Mouse (Mus musculus) megakaryocyte, embryonic 14.5 days (primary cell): ENCODE results near the gene Shc2. TPM values are rescaled to one million over a fixed set of nuclear protein-coding genes. Genes with fewer than 3 reads are reported as not detected.

ENCODE experiments used
- H3K27me3 ChIP-seq: replicated peaks from 2 replicates; pipeline ENCODE3; 2012; ENCODE audit warnings: inconsistent platforms
- H3K36me3 ChIP-seq: replicated peaks from 2 replicates; pipeline ENCODE3; 2012; ENCODE audit warnings: low read length, inconsistent platforms, mixed read lengths
- H3K4me1 ChIP-seq: 2 replicates; pipeline ENCODE4 v1.6.1; 2012; ENCODE audit warnings: inconsistent platforms
- H3K4me3 ChIP-seq: replicated peaks from 2 replicates; pipeline ENCODE3; 2012; ENCODE audit warnings: moderate library complexity, mild to moderate bottlenecking, inconsistent platforms
- H3K9me3 ChIP-seq: 2 replicates; pipeline ENCODE4 v1.6.1; 2012; ENCODE audit warnings: inconsistent platforms
- FLI1 ChIP-seq: IDR thresholded peaks from 2 replicates; pipeline ENCODE4 v1.6.1; 2012; ENCODE audit warnings: low read length, inconsistent platforms, mixed read lengths
- GATA1 ChIP-seq: IDR thresholded peaks from 3 replicates; pipeline ENCODE4 v1.6.1; 2012; ENCODE audit warnings: mixed read lengths, low read length, inconsistent platforms, borderline replicate concordance
- polyA plus RNA-seq: library from polyadenylated mRNA; stranded (reverse); fragments of >175 nt; gene quantifications from 2 replicates; pipeline ENCODE4 v1.2.3, GENCODE M21; 2012; ENCODE audit warnings: low replicate concordance; ENCODE audit not compliant: insufficient read depth

Gene Shc2
- polyA plus RNA-seq, 1 experiment = not detected

DNA sequence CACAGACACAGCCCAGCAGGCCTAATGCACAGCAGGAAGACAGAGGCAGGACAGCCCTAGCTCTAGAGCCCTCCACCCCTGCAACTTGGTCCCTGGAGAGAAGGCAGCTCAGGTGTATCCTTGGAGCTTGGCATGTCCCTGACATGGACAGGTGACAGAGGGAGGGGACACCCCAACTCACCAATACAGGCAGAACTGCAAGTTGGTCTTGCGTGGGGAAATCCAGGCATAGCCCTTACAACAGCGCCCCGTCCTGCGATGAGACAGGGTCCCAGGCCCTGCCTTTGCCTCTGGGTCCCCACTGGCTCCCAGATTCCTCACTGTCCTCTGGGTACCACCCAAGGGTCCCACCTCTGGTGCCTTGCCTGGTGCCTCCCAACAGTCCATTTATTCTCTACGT is 52.0 kb downstream of the Shc2 start:
- no peaks in the 10 kb centered on the region for H3K36me3 ChIP-seq
- TF ChIP-seq FLI1 (no peak), GATA1 (no peak)
- H3K9me3 ChIP-seq = peaks cover 9% of the 10 kb centered on the region; the same call in 1 of the 2 replicates
- H3K4me1 ChIP-seq = no peaks in the 10 kb centered on the region
- H3K4me3 ChIP-seq = no peak overlapping the region
- peaks cover 52% of the 10 kb centered on the region for H3K27me3 ChIP-seq

DNA sequence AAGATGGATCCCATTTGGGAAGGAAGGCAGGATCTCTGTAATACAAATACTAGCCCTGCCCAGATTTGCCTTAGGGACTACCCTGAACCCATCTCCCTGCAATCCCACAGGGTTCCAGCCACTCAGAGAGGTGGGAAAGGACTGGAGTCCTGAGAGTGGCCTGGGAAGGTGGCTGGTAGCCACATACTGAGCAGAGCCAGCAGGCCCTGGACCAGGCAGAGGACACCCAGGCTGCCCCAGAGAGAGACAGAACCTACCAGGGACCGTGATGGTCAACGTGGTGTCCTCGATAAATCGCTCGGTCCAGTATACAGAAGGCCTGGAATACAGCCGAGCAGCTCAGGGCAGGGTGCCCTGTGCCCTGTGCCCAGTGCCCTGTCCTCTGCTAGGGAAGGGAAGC is 52.6 kb downstream of the Shc2 start:
- H3K9me3 ChIP-seq = peaks cover 9% of the 10 kb centered on the region; the same call in 1 of the 2 replicates
- H3K4me3 ChIP-seq = no peak overlapping the region
- H3K36me3 ChIP-seq = no peaks in the 10 kb centered on the region
- TF ChIP-seq FLI1 (no peak), GATA1 (no peak)
- peaks cover 53% of the 10 kb centered on the region for H3K27me3 ChIP-seq
- no peaks in the 10 kb centered on the region for H3K4me1 ChIP-seq

DNA sequence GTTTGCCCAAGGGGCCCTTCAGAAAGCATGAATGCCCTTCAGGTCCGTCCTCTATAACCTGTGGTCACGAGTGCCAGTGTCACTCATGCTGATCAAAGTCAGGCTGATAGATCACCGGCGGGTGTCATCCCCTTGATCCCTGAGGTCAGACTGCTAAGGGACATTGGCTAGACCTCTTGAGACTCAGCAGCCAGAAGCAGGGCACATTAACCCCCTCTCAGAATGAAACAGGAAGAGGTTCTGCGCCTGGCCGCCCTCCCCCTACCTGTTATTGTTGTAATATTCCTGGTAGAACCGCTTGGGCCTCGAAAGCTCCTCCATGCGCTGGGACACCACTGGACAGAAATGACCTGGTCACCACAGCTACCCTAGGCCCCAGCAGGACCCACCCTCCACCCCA is 53.3 kb downstream of the Shc2 start:
- H3K4me1 ChIP-seq = no peaks in the 10 kb centered on the region
- no peak overlapping the region for H3K4me3 ChIP-seq
- peaks cover 58% of the 10 kb centered on the region for H3K27me3 ChIP-seq
- no peaks in the 10 kb centered on the region for H3K36me3 ChIP-seq
- peaks cover 5% of the 10 kb centered on the region; the same call in 1 of the 2 replicates for H3K9me3 ChIP-seq
- TF ChIP-seq FLI1 (no peak), GATA1 (no peak)

DNA sequence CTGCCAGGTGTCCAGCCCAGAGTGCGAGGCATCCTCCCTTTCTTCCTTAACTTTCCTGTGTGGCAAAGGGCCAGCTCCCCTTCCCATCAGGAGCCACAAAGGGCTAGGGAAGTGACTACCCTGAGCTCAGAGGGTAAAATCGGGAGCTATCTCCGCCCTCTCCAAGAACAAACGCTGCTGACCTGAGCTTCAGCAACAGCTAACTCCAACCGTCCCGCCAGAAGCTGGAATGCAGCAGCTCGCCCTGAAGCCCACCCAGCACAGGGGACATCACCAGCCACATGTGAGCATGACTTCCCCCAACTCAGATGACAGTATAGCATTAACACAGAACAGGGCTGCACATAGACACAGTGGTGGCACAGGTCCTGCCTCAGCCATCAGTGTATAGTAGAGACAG is 53.7 kb downstream of the Shc2 start:
- H3K27me3 ChIP-seq = peaks cover 61% of the 10 kb centered on the region
- TF ChIP-seq GATA1 = no peak
- no peaks in the 10 kb centered on the region for H3K4me1 ChIP-seq
- H3K36me3 ChIP-seq = no peaks in the 10 kb centered on the region
- H3K4me3 ChIP-seq = no peak overlapping the region
- H3K9me3 ChIP-seq = peaks cover 5% of the 10 kb centered on the region; the same call in 1 of the 2 replicates

DNA sequence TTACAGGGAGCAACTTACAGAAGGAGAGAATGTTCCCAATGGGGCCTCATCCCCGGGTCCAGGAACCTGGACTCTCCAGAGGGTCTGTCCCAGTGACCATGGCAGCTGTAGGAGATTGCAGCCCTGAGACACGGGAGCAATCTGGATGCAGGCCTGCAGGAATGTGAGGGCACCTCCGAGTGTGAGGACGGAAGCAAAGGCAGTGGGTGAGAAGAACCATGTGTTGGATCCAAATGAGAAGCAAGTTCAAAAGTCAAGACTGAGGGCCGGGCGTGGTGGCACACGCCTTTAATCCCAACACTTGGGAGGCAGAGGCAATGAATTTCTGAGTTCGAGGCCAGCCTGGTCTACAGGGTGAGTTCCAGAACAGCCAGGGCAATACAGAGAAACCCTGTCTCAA is 56.2 kb downstream of the Shc2 start:
- no peaks in the 10 kb centered on the region for H3K36me3 ChIP-seq
- no peaks in the 10 kb centered on the region for H3K4me1 ChIP-seq
- TF ChIP-seq GATA1 (no peak), FLI1 (no peak)
- no peak overlapping the region for H3K4me3 ChIP-seq
- H3K9me3 ChIP-seq = peaks cover 10% of the 10 kb centered on the region
- peaks cover 45% of the 10 kb centered on the region for H3K27me3 ChIP-seq

DNA sequence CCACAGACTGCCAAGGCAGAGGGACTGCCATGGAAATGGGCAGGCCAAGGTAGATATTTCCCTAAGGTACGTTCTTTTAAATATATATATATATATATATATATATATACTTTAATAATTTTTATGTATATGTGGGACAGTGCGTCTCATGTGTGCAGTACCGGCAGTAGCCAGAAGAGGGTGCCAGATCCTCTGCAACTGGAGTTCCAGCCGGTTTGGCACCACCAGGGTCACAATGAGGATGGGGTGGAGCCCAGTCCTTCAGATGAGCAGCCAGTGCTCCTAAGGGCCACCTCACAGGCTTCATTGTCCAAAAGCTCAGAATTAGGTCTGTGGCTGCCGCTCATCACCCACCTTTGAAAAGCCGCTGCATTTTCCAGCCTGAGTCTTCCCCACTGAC is 56.9 kb downstream of the Shc2 start:
- TF ChIP-seq FLI1 = no peak
- TF ChIP-seq GATA1 = no peak
- H3K4me3 ChIP-seq = no peak overlapping the region
- H3K9me3 ChIP-seq = peaks cover 10% of the 10 kb centered on the region
- no peaks in the 10 kb centered on the region for H3K4me1 ChIP-seq
- peaks cover 39% of the 10 kb centered on the region for H3K27me3 ChIP-seq
- no peaks in the 10 kb centered on the region for H3K36me3 ChIP-seq

DNA sequence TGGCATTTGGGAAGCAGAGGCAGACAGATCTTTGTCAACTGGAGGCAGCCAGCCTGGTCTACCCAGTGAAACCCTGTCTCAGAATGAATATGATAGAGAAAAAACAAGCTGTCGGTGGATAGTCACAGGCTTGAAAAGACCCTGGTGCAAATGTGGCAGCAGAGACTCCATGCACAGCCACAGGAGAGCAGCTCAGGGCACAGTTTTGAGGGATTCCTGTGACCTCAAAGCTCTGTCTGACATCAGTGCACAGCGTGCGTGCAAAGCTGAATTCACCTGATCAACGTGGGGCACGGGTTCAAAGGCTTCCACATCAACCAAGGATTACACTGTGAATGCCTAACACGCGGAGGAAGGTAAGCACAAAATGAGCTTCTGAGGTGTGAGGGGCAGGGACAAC is 57.4 kb downstream of the Shc2 start:
- Histone ChIP-seq H3K9me3 (peaks cover 10% of the 10 kb centered on the region), H3K36me3 (no peaks in the 10 kb centered on the region), H3K27me3 (peaks cover 37% of the 10 kb centered on the region), H3K4me1 (no peaks in the 10 kb centered on the region), H3K4me3 (no peak overlapping the region)
- TF ChIP-seq FLI1 = no peak
- no peak for TF ChIP-seq GATA1

DNA sequence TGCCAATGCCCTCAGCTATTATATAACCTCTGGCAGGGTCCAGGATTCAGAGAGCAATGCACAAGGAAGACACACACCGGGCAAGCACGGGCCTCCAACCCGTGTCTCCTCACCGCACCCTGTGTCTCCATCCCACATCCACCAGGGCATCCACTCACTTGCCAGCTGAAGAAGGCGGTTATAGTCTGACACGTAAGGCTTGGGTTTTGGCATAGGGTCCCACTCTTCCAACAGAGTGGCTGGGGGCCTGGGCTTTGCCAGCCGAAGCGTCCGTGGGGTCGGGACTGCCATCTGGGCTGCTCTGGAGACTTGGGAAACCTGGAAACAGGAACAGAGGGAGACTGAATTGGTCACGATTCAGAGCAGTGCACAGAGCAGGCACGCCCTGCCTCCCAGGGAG is 57.9 kb downstream of the Shc2 start:
- no peak for TF ChIP-seq GATA1
- no peak for TF ChIP-seq FLI1
- H3K36me3 ChIP-seq = no peaks in the 10 kb centered on the region
- no peaks in the 10 kb centered on the region for H3K4me1 ChIP-seq
- peaks cover 10% of the 10 kb centered on the region for H3K9me3 ChIP-seq
- no peak overlapping the region for H3K4me3 ChIP-seq
- H3K27me3 ChIP-seq = peaks cover 35% of the 10 kb centered on the region

DNA sequence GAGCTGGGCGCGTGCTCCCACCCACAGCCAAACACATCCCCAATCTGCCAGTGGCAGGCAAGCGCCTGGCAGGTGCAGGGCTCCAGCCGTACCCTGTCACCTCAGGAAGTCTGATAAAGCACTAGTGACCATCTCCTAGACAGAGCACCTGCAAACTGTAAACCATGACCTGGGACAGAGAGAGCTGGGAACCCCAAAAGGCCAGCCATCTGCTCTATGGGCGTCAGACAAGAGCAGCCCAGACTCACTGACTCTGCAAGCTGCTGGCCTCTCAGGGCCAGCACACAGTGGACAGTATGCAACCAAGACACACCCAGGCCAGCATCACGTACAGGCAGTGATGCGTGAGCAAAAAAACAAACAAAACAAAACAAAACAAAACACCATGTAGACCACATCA is 58.8 kb downstream of the Shc2 start:
- Histone ChIP-seq H3K9me3 (peaks cover 10% of the 10 kb centered on the region), H3K4me3 (no peak overlapping the region), H3K27me3 (peaks cover 28% of the 10 kb centered on the region), H3K36me3 (no peaks in the 10 kb centered on the region), H3K4me1 (no peaks in the 10 kb centered on the region)
- TF ChIP-seq FLI1 (no peak), GATA1 (no peak)

DNA sequence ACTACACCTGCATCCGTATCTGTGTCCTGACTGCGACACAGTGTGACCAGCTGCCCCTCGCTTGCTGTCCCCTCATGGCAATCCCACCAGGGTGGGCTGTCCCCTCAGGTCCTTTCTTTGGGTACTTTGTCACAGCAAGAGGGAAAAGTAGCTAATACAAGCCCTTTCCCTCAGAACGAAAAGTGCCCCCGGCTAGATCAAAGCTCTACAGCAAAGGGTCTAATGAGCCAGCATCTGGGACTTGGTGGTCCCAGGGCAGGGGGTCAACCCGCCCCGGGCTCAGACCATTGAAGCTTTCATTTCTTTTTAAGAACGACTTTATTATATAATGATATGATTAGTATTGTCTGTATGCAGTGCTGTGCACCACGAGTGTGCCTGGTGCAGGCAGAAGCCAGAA is 59.4 kb downstream of the Shc2 start:
- H3K36me3 ChIP-seq = no peaks in the 10 kb centered on the region
- TF ChIP-seq FLI1 (no peak), GATA1 (no peak)
- no peak overlapping the region for H3K4me3 ChIP-seq
- H3K4me1 ChIP-seq = no peaks in the 10 kb centered on the region
- H3K27me3 ChIP-seq = peaks cover 24% of the 10 kb centered on the region
- peaks cover 10% of the 10 kb centered on the region for H3K9me3 ChIP-seq

DNA sequence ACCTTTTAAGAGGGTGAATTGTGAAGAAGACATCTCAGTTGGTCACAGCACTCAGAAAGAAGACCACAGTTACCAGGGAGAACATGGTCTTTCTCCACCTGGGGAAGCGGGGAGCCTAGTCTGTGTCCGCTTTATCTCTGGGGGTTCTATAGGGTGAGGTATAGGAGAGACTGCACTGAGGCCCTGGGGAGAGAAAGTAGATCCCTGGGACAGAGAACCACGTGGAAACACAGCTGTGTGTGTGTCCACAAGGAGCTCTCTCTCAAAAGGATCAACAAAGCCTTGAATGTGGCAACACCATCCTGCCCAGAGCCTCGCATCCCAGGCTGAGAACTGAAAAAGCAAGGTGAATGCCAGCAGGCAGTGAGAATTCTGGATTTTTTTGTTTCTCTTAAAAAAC is 60.3 kb downstream of the Shc2 start:
- Histone ChIP-seq H3K36me3 (no peaks in the 10 kb centered on the region), H3K9me3 (peaks cover 10% of the 10 kb centered on the region), H3K4me3 (no peak overlapping the region), H3K4me1 (no peaks in the 10 kb centered on the region), H3K27me3 (peaks cover 24% of the 10 kb centered on the region)
- TF ChIP-seq FLI1 (no peak), GATA1 (no peak)
